Mouse (Mus musculus) limb, embryonic 12.5 days (tissue): Measurements from ENCODE around the gene Grid1. TPM values are rescaled to one million over a fixed set of nuclear protein-coding genes. Genes with fewer than 3 reads are reported as not detected.

ENCODE experiments used
- ATAC-seq: fragments of 200-750 bp; cut with Nextera tagmentation; 2 replicates; pipeline ENCODE4 v1.8.0; 2017; ENCODE audit warnings: low read depth, moderate TSS enrichment; ENCODE audit not compliant: insufficient number of reproducible peaks, insufficient read depth, low FRiP score, low TSS enrichment
- H3K27ac ChIP-seq: fragments of 300-500 bp; sonication (generic); 2 replicates; pipeline ENCODE4 v1.5.1; 2016; ENCODE audit warnings: mild to moderate bottlenecking, moderate library complexity
- H3K27me3 ChIP-seq: fragments of 300-500 bp; sonication (generic); 2 replicates; pipeline ENCODE4 v1.6.1; 2016; ENCODE audit warnings: mild to moderate bottlenecking, moderate library complexity
- H3K36me3 ChIP-seq: fragments of 300-500 bp; sonication (generic); 2 replicates; pipeline ENCODE4 v1.6.1; 2016; ENCODE audit warnings: mild to moderate bottlenecking, moderate library complexity
- H3K4me1 ChIP-seq: fragments of 300-500 bp; sonication (generic); replicated peaks from 2 replicates; pipeline ENCODE4 v1.6.1; 2016
- H3K4me2 ChIP-seq: fragments of 300-500 bp; sonication (generic); 2 replicates; pipeline ENCODE4 v1.6.1; 2016; ENCODE audit warnings: mild to moderate bottlenecking, moderate library complexity
- H3K4me3 ChIP-seq: fragments of 300-500 bp; sonication (generic); replicated peaks from 2 replicates; pipeline ENCODE4 v1.5.1; 2016; ENCODE audit warnings: mild to moderate bottlenecking
- H3K9ac ChIP-seq: fragments of 300-500 bp; sonication (generic); replicated peaks from 2 replicates; pipeline ENCODE4 v1.6.1; 2016; ENCODE audit warnings: mild to moderate bottlenecking, moderate library complexity
- H3K9me3 ChIP-seq: fragments of 300-500 bp; sonication (generic); 2 replicates; pipeline ENCODE4 v1.6.1; 2016; ENCODE audit warnings: mild to moderate bottlenecking, moderate library complexity
- WGBS: fragments of 180-500 bp; shearing (Covaris S2); methylation state at CpG from one replicate; pipeline ENCODE4 v1.1.7; 2016; 5-methylcytosine and 5-hydroxymethylcytosine counted together
- polyA plus RNA-seq: library from polyadenylated mRNA; unstranded; fragments of >200 nt; fragmentation: Nextera tagmentation; extraction: Ambion mirVana; gene quantifications from 2 replicates; pipeline ENCODE4 v1.2.1, GENCODE M21; 2016

Grid1 gene
- polyA plus RNA-seq, 1 experiment from 2014 or later = 0.24 TPM

DNA sequence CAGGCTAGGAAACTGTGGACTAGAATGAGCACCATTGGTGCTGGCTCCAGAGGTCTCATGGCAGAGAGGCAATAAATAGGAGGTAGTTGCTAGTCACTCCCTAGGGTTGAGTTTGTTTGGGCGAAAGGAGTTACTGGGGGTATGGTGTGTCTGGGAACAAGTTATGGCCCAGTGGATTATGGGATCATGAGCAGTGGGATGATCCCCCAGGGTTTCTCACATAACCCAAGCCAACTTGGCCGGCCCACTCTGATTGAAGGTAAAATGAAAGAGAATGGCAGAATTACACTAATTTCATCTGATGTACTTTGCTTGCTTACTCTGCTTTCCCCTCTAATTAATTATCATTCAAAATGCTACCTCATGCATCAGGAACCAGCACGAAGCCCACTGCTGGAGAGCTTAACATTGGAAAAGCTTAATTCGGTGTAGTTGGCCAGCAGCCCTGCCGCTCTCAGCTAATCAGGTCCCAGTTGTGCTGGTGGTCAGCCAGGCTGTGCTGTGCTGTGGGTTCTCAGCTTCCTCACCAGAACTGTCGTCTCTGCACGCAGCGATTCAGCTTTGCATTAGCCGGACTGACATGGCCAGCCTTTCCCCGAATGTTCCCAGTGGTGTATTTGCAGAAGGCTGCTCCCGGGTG is 207.7 kb downstream of the Grid1 start:
- no peak overlapping the region for H3K27ac ChIP-seq
- no peak overlapping the region for H3K4me2 ChIP-seq
- no peak overlapping the region for H3K4me3 ChIP-seq
- H3K9me3 ChIP-seq = no peaks in the 10 kb centered on the region
- no peaks in the 10 kb centered on the region for H3K27me3 ChIP-seq
- no peak for ATAC-seq
- 57% methylated on average over 11 of the region's 11 CpGs for WGBS
- H3K9ac ChIP-seq = no peak overlapping the region
- H3K4me1 ChIP-seq = no peaks in the 10 kb centered on the region
- no peaks in the 10 kb centered on the region for H3K36me3 ChIP-seq

GRCm38 (mm10) chr14:35029626-35030025 is 209.7 kb downstream of the Grid1 start:
- WGBS = 87% methylated on average over 2 of the region's 2 CpGs
- no peak for ATAC-seq
- H3K4me2 ChIP-seq = no peak overlapping the region
- no peaks in the 10 kb centered on the region for H3K9me3 ChIP-seq
- H3K4me3 ChIP-seq = no peak overlapping the region
- no peak overlapping the region for H3K27ac ChIP-seq
- H3K36me3 ChIP-seq = no peaks in the 10 kb centered on the region
- no peak overlapping the region for H3K9ac ChIP-seq
- H3K4me1 ChIP-seq = no peaks in the 10 kb centered on the region
- no peaks in the 10 kb centered on the region for H3K27me3 ChIP-seq

DNA sequence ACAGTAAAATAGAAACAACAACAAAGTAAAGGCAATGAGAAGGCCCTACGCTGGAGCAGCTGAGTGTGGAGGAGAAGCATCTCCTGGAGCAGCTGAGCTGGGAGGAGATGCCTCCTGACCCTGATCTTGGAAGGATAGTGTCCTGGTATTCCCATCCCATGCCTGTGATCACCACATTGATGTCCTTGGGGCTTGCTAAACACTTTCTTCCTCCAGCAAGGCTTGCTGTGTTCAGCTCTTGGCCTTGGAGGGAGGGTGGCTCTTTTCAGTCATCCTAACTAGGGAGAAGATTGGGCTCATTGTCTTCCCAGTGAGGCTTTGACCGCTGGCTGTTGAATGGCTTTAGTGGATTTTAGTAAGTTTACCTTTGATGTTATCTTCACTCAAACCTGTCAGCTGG is 210.4 kb downstream of the Grid1 start:
- H3K27me3 ChIP-seq = no peaks in the 10 kb centered on the region

DNA sequence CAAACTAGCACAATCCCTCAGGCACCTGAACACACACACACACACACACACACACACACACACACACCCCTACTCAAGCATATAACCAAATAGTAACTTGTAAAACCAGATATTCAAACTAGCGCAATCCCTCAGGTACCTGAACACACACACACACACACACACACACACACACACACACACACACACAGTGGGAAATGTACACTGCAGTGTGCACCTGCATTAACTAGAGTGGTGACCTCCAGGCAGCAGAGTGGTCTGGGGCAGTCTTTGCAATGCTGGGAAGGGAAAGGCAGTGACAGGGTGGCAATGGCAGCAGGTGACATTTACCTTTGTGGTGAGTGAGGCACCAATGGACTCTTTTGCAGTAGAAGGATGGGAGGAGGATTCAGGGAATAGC is 212.4 kb downstream of the Grid1 start:
- Histone ChIP-seq H3K4me1 (no peaks in the 10 kb centered on the region), H3K27me3 (no peaks in the 10 kb centered on the region), H3K9ac (no peak overlapping the region), H3K4me2 (no peak overlapping the region), H3K9me3 (no peaks in the 10 kb centered on the region), H3K4me3 (no peak overlapping the region), H3K36me3 (no peaks in the 10 kb centered on the region), H3K27ac (no peak overlapping the region)
- ATAC-seq = no peak
- 92% methylated on average over 1 of the region's 1 CpGs for WGBS

More for the DNA sequence above, 210.4 kb downstream of the Grid1 start:
- no peak overlapping the region for H3K4me2 ChIP-seq
- H3K27ac ChIP-seq = no peak overlapping the region
- no peaks in the 10 kb centered on the region for H3K9me3 ChIP-seq
- H3K36me3 ChIP-seq = no peaks in the 10 kb centered on the region
- WGBS = 81% methylated on average over 2 of the region's 2 CpGs
- H3K9ac ChIP-seq = no peak overlapping the region
- no peaks in the 10 kb centered on the region for H3K4me1 ChIP-seq
- ATAC-seq = no peak
- H3K4me3 ChIP-seq = no peak overlapping the region

- Histone ChIP-seq H3K27me3 (no peaks in the 10 kb centered on the region), H3K4me2 (no peak overlapping the region), H3K9ac (no peak overlapping the region), H3K27ac (no peak overlapping the region), H3K9me3 (no peaks in the 10 kb centered on the region), H3K4me1 (no peaks in the 10 kb centered on the region), H3K36me3 (no peaks in the 10 kb centered on the region), H3K4me3 (no peak overlapping the region)
- WGBS = 69% methylated on average over 5 of the region's 5 CpGs
- no peak for ATAC-seq
Observed at GRCm38 (mm10) chr14:35044268-35044667, 224.4 kb downstream of the Grid1 start.

GRCm38 (mm10) chr14:35044918-35045698 is 225.2 kb downstream of the Grid1 start:
- no peak overlapping the region for H3K4me2 ChIP-seq
- no peak overlapping the region for H3K4me3 ChIP-seq
- no peaks in the 10 kb centered on the region for H3K27me3 ChIP-seq
- WGBS = 80% methylated on average over 10 of the region's 10 CpGs
- no peak; the same call in 1 of the 2 replicates for ATAC-seq
- H3K36me3 ChIP-seq = no peaks in the 10 kb centered on the region
- no peaks in the 10 kb centered on the region; the same call in 1 of the 2 replicates for H3K4me1 ChIP-seq
- no peak overlapping the region for H3K9ac ChIP-seq
- no peak overlapping the region for H3K27ac ChIP-seq
- H3K9me3 ChIP-seq = no peaks in the 10 kb centered on the region

DNA sequence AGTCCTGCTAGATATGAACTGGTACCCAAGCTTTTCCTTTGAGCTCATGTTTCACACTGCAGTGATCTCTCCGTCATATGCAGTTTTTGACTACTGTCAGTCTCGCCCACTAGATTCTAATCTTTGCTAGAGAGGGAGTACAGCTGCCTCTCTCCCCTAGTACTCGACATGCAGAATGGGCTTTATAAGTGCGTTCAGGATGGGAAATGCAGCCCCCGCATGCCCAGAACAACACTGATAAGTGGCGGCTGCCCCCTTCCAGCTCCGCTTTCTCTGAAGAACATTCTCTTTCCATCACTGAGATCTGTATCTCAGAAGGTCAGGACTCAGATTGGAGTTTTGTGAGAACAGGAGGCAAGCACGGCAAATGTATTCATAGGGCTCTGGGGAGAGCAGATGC is 229.3 kb downstream of the Grid1 start:
- Histone ChIP-seq H3K27ac (no peak overlapping the region), H3K36me3 (no peaks in the 10 kb centered on the region), H3K9me3 (no peaks in the 10 kb centered on the region), H3K4me3 (no peak overlapping the region), H3K27me3 (no peaks in the 10 kb centered on the region), H3K9ac (no peak overlapping the region), H3K4me1 (no peaks in the 10 kb centered on the region; the same call in 1 of the 2 replicates), H3K4me2 (no peak overlapping the region)
- WGBS = 84% methylated on average over 8 of the region's 8 CpGs
- no peak for ATAC-seq

DNA sequence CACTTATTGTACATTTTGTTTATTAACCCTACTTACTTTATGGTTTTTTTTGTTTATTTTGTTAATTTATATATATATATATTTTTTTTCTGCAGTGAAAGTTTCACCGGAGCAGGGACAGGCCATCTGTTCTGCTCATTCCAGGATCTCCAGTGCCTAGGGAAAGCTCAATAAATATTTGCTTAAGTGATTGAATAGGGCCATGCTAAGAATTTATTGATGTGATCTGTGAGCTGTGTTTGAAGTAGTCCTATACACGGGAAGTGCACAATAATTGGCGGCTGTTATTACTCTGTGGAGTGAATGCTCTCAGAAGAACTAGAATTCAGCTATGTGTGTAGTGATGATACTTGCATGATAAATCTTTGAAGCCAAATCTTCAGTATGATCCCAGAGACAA is 234.2 kb downstream of the Grid1 start:
- Histone ChIP-seq H3K9me3 (no peaks in the 10 kb centered on the region), H3K4me2 (no peak overlapping the region), H3K4me3 (no peak overlapping the region), H3K36me3 (no peaks in the 10 kb centered on the region), H3K9ac (no peak overlapping the region), H3K4me1 (no peaks in the 10 kb centered on the region; the same call in 1 of the 2 replicates), H3K27me3 (no peaks in the 10 kb centered on the region), H3K27ac (no peak overlapping the region)
- ATAC-seq = no peak
- WGBS = 57% methylated on average over 3 of the region's 3 CpGs

GRCm38 (mm10) chr14:35074636-35075035 is 254.7 kb downstream of the Grid1 start:
- no peak for ATAC-seq
- Histone ChIP-seq H3K9me3 (no peaks in the 10 kb centered on the region), H3K27me3 (no peaks in the 10 kb centered on the region), H3K36me3 (no peaks in the 10 kb centered on the region), H3K4me1 (no peaks in the 10 kb centered on the region), H3K27ac (no peak overlapping the region), H3K4me2 (no peak overlapping the region), H3K9ac (no peak overlapping the region), H3K4me3 (no peak overlapping the region)
- WGBS = 77% methylated on average over 6 of the region's 6 CpGs

DNA sequence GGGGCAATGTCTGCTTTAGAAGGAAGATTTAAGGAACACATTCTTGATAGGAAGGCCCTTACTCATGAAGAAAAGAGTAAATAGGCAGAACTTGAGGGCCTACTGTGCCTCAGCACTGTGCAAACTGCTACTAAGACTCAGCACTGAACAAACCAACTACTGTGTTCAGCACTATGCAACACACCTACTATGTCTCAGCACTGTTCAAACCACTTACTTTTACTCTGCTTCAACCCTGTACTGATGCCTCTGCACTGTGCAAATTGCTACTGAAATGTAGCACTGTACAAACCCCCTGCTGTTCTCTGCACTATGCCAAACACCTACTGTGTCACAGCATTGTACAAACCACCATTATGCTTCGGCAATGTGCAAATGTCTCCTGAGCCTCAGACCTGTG is 260.0 kb downstream of the Grid1 start:
- WGBS = 85% methylated on average over 1 of the region's 1 CpGs
- no peak overlapping the region for H3K9ac ChIP-seq
- no peaks in the 10 kb centered on the region for H3K36me3 ChIP-seq
- no peak overlapping the region for H3K4me3 ChIP-seq
- ATAC-seq = no peak
- H3K4me2 ChIP-seq = no peak overlapping the region
- no peaks in the 10 kb centered on the region for H3K4me1 ChIP-seq
- no peaks in the 10 kb centered on the region for H3K9me3 ChIP-seq
- no peak overlapping the region for H3K27ac ChIP-seq
- no peaks in the 10 kb centered on the region for H3K27me3 ChIP-seq

GRCm38 (mm10) chr14:35092646-35093045 is 272.7 kb downstream of the Grid1 start:
- no peak for ATAC-seq
- no peak overlapping the region for H3K9ac ChIP-seq
- H3K27ac ChIP-seq = no peak overlapping the region
- no peak overlapping the region for H3K4me3 ChIP-seq
- no peaks in the 10 kb centered on the region for H3K36me3 ChIP-seq
- H3K9me3 ChIP-seq = no peaks in the 10 kb centered on the region
- H3K4me1 ChIP-seq = no peaks in the 10 kb centered on the region
- no peaks in the 10 kb centered on the region for H3K27me3 ChIP-seq
- no peak overlapping the region for H3K4me2 ChIP-seq
- WGBS = 92% methylated on average over 4 of the region's 4 CpGs
